Mouse (Mus musculus): Measurements from ENCODE around the gene Ccl1. TPM values are rescaled to one million over a fixed set of nuclear protein-coding genes. Genes with fewer than 3 reads are reported as not detected.

Gene Ccl1
- polyA plus RNA-seq, 1 experiment from 2014 or later, result not detected

- Histone ChIP-seq H3K27me3 (replicated peaks; ENCODE audit: control insufficient read depth, insufficient read depth, low read length) (no peaks in the 10 kb centered on the region), H3K9me3 (replicated peaks; ENCODE audit: control insufficient read depth, low read length) (no peaks in the 10 kb centered on the region), H3K36me3 (ENCODE audit: control insufficient read depth, insufficient read depth, low read length) (no peaks in the 10 kb centered on the region), H3K27ac (ENCODE audit: low read depth, low read length) (no peak overlapping the region), H3K4me2 (ENCODE audit: low read length) (no peak overlapping the region), H3K4me1 (ENCODE audit: control insufficient read depth, insufficient read depth, low read length) (no peaks in the 10 kb centered on the region; the same call in 1 of the 2 replicates), H3K4me3 (ENCODE audit: low read depth, low read length) (no peak overlapping the region), H3K9ac (ENCODE audit: low read length) (no peak overlapping the region)
- 71% methylated on average over 8 of the region's 8 CpGs for WGBS
- ATAC-seq (no peak), DNase-seq (ENCODE audit: low spot score) (no peak)
These were observed 31.2 kb downstream of the Ccl1 start for GRCm38 (mm10) chr11:82274149-82274812.

- peak; percentile 55 for DNase-seq (ENCODE audit: low spot score)
- no peaks in the 10 kb centered on the region for H3K27me3 ChIP-seq (replicated peaks; ENCODE audit: control insufficient read depth, insufficient read depth, low read length)
These were observed 46.4 kb downstream of the Ccl1 start for GRCm38 (mm10) chr11:82259131-82259530.

GRCm38 (mm10) chr11:82255601-82256000 lies 49.9 kb downstream of the Ccl1 start:
- peak; percentile 39 for DNase-seq (ENCODE audit: low spot score)
- H3K4me2 ChIP-seq (ENCODE audit: low read length), result no peak overlapping the region
- no peaks in the 10 kb centered on the region for H3K36me3 ChIP-seq (ENCODE audit: control insufficient read depth, insufficient read depth, low read length)
- H3K27me3 ChIP-seq (replicated peaks; ENCODE audit: control insufficient read depth, insufficient read depth, low read length), result no peaks in the 10 kb centered on the region
- H3K4me3 ChIP-seq (ENCODE audit: low read depth, low read length), result no peak overlapping the region
- peaks cover 10% of the 10 kb centered on the region for H3K4me1 ChIP-seq (ENCODE audit: control insufficient read depth, insufficient read depth, low read length)
- no peak overlapping the region for H3K9ac ChIP-seq (ENCODE audit: low read length)
- no peak overlapping the region for H3K27ac ChIP-seq (ENCODE audit: low read depth, low read length)
- no peak for ATAC-seq
- WGBS, result 37% methylated on average over 4 of the region's 4 CpGs
- no peaks in the 10 kb centered on the region for H3K9me3 ChIP-seq (replicated peaks; ENCODE audit: control insufficient read depth, low read length)

More at GRCm38 (mm10) chr11:82259131-82259530, 46.4 kb downstream of the Ccl1 start:
- H3K4me1 ChIP-seq (ENCODE audit: control insufficient read depth, insufficient read depth, low read length), result peaks cover 2% of the 10 kb centered on the region; the same call in 1 of the 2 replicates
- H3K27ac ChIP-seq (ENCODE audit: low read depth, low read length), result no peak overlapping the region
- no peak overlapping the region for H3K9ac ChIP-seq (ENCODE audit: low read length)
- no peak overlapping the region for H3K4me3 ChIP-seq (ENCODE audit: low read depth, low read length)
- no peak for ATAC-seq
- no peaks in the 10 kb centered on the region for H3K36me3 ChIP-seq (ENCODE audit: control insufficient read depth, insufficient read depth, low read length)
- WGBS, result 15% methylated on average over 4 of the region's 4 CpGs
- no peaks in the 10 kb centered on the region for H3K9me3 ChIP-seq (replicated peaks; ENCODE audit: control insufficient read depth, low read length)
- no peak overlapping the region for H3K4me2 ChIP-seq (ENCODE audit: low read length)

GRCm38 (mm10) chr11:82253421-82253820 lies 52.1 kb downstream of the Ccl1 start:
- H3K4me2 ChIP-seq (ENCODE audit: low read length), result no peak overlapping the region
- WGBS, result 6% methylated on average over 4 of the region's 4 CpGs
- no peaks in the 10 kb centered on the region for H3K27me3 ChIP-seq (replicated peaks; ENCODE audit: control insufficient read depth, insufficient read depth, low read length)
- no peak for ATAC-seq
- H3K4me3 ChIP-seq (ENCODE audit: low read depth, low read length), result no peak overlapping the region
- no peaks in the 10 kb centered on the region for H3K36me3 ChIP-seq (ENCODE audit: control insufficient read depth, insufficient read depth, low read length)
- no peaks in the 10 kb centered on the region for H3K9me3 ChIP-seq (replicated peaks; ENCODE audit: control insufficient read depth, low read length)
- DNase-seq (ENCODE audit: low spot score), result peak; percentile 69
- H3K4me1 ChIP-seq (ENCODE audit: control insufficient read depth, insufficient read depth, low read length), result peaks cover 8% of the 10 kb centered on the region
- H3K27ac ChIP-seq (ENCODE audit: low read depth, low read length), result peak overlapping the region; percentile 14; the same call in 1 of the 2 replicates
- H3K9ac ChIP-seq (ENCODE audit: low read length), result no peak overlapping the region

GRCm38 (mm10) chr11:82251251-82251650 lies 54.2 kb downstream of the Ccl1 start:
- no peak for ATAC-seq
- Histone ChIP-seq H3K4me2 (ENCODE audit: low read length) (no peak overlapping the region), H3K9me3 (replicated peaks; ENCODE audit: control insufficient read depth, low read length) (no peaks in the 10 kb centered on the region), H3K36me3 (ENCODE audit: control insufficient read depth, insufficient read depth, low read length) (no peaks in the 10 kb centered on the region), H3K27me3 (replicated peaks; ENCODE audit: control insufficient read depth, insufficient read depth, low read length) (no peaks in the 10 kb centered on the region), H3K9ac (ENCODE audit: low read length) (no peak overlapping the region), H3K27ac (ENCODE audit: low read depth, low read length) (no peak overlapping the region), H3K4me3 (ENCODE audit: low read depth, low read length) (no peak overlapping the region), H3K4me1 (ENCODE audit: control insufficient read depth, insufficient read depth, low read length) (peaks cover 8% of the 10 kb centered on the region)
- no peak for DNase-seq (ENCODE audit: low spot score)
- 35% methylated on average over 6 of the region's 6 CpGs for WGBS

GRCm38 (mm10) chr11:82249945-82250344 lies 55.5 kb downstream of the Ccl1 start:
- Histone ChIP-seq H3K9me3 (replicated peaks; ENCODE audit: control insufficient read depth, low read length) (no peaks in the 10 kb centered on the region), H3K36me3 (ENCODE audit: control insufficient read depth, insufficient read depth, low read length) (no peaks in the 10 kb centered on the region), H3K4me1 (ENCODE audit: control insufficient read depth, insufficient read depth, low read length) (peaks cover 8% of the 10 kb centered on the region), H3K4me2 (ENCODE audit: low read length) (no peak overlapping the region), H3K4me3 (ENCODE audit: low read depth, low read length) (no peak overlapping the region), H3K27me3 (replicated peaks; ENCODE audit: control insufficient read depth, insufficient read depth, low read length) (no peaks in the 10 kb centered on the region), H3K9ac (ENCODE audit: low read length) (no peak overlapping the region), H3K27ac (ENCODE audit: low read depth, low read length) (no peak overlapping the region)
- 84% methylated on average over 6 of the region's 6 CpGs for WGBS
- ATAC-seq, result no peak
- DNase-seq (ENCODE audit: low spot score), result no peak

- no peaks in the 10 kb centered on the region for H3K27me3 ChIP-seq (replicated peaks; ENCODE audit: control insufficient read depth, insufficient read depth, low read length)
- peak; percentile 55 for DNase-seq (ENCODE audit: low spot score)
- peaks cover 5% of the 10 kb centered on the region; the same call in 1 of the 2 replicates for H3K4me1 ChIP-seq (ENCODE audit: control insufficient read depth, insufficient read depth, low read length)
- H3K9me3 ChIP-seq (replicated peaks; ENCODE audit: control insufficient read depth, low read length), result no peaks in the 10 kb centered on the region
- H3K9ac ChIP-seq (ENCODE audit: low read length), result no peak overlapping the region
- H3K27ac ChIP-seq (ENCODE audit: low read depth, low read length), result no peak overlapping the region
- 27% methylated on average over 5 of the region's 5 CpGs for WGBS
- no peaks in the 10 kb centered on the region for H3K36me3 ChIP-seq (ENCODE audit: control insufficient read depth, insufficient read depth, low read length)
- peak; percentile 44; the same call in 1 of the 2 replicates for ATAC-seq
- H3K4me2 ChIP-seq (ENCODE audit: low read length), result no peak overlapping the region
- no peak overlapping the region for H3K4me3 ChIP-seq (ENCODE audit: low read depth, low read length)
These were observed 68.1 kb downstream of the Ccl1 start for GRCm38 (mm10) chr11:82237439-82237838.

DNA sequence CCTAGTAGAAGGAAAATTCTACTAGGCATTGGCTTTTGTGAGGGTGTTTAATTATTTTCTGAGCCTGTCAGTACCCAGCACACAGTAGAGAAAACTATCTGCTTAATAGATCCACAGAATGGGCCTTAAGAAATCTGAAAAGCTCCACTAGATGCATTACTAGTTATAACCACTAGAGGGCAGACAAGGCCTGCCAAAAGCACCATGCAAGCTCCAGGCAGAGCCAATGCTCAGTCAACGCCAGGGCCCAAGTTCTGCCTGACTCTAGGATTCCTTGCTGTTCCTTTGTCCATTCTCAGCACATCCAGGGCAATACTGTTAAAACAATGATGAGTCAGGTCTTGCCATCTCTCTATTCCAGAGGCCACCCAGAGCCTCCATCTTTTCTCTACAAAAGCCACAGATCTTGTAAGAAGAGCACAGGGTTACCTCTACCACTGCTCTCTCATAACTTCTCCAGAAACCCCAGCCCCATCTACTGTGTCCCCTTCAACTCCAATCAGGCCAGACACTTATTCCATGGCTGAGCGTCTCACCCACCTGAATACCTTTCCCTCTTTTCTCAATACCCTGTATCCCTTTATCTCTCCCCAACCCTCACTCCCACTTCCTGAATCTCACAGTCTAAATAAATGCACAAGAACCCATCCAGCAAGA lies 69.8 kb downstream of the Ccl1 start:
- Histone ChIP-seq H3K4me3 (ENCODE audit: low read depth, low read length) (no peak overlapping the region), H3K27me3 (replicated peaks; ENCODE audit: control insufficient read depth, insufficient read depth, low read length) (no peaks in the 10 kb centered on the region), H3K4me1 (ENCODE audit: control insufficient read depth, insufficient read depth, low read length) (peaks cover 5% of the 10 kb centered on the region; the same call in 1 of the 2 replicates), H3K9ac (ENCODE audit: low read length) (no peak overlapping the region), H3K4me2 (ENCODE audit: low read length) (no peak overlapping the region), H3K9me3 (replicated peaks; ENCODE audit: control insufficient read depth, low read length) (no peaks in the 10 kb centered on the region), H3K27ac (ENCODE audit: low read depth, low read length) (no peak overlapping the region), H3K36me3 (ENCODE audit: control insufficient read depth, insufficient read depth, low read length) (no peaks in the 10 kb centered on the region)
- DNase-seq (ENCODE audit: low spot score) (peak; percentile 90), ATAC-seq (peak; percentile 70)
- 35% methylated on average over 2 of the region's 2 CpGs for WGBS

DNA sequence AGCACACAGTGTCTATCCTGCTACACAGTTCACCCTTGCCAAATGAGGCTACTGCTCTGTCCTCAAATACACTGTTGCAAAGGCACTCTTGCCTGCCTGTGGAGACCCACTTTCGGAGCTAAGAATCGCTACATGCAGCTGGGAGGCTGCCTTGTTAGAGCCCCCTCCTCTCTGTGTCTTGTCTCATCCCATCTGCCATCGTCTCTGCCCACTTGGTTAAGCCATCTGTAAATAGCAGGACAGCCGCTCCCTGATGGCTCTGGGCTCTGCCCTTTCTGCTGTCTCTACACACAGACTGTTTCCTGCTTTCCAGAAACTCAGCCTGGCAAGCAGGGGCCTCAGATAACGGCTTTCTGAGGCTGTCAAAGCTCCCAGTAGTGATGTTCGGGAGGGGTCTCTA lies 71.5 kb downstream of the Ccl1 start:
- Histone ChIP-seq H3K27ac (ENCODE audit: low read depth, low read length) (no peak overlapping the region), H3K9ac (ENCODE audit: low read length) (no peak overlapping the region), H3K36me3 (ENCODE audit: control insufficient read depth, insufficient read depth, low read length) (no peaks in the 10 kb centered on the region), H3K4me3 (ENCODE audit: low read depth, low read length) (no peak overlapping the region), H3K4me2 (ENCODE audit: low read length) (no peak overlapping the region), H3K4me1 (ENCODE audit: control insufficient read depth, insufficient read depth, low read length) (peaks cover 8% of the 10 kb centered on the region; the same call in 1 of the 2 replicates), H3K9me3 (replicated peaks; ENCODE audit: control insufficient read depth, low read length) (no peaks in the 10 kb centered on the region), H3K27me3 (replicated peaks; ENCODE audit: control insufficient read depth, insufficient read depth, low read length) (no peaks in the 10 kb centered on the region)
- DNase-seq (ENCODE audit: low spot score) (no peak), ATAC-seq (no peak)
- WGBS, result 63% methylated on average over 6 of the region's 6 CpGs
